Mouse (Mus musculus) thymus, adult 2 months (tissue): ENCODE data around the gene Catsper3. TPM values are rescaled to one million over a fixed set of nuclear protein-coding genes. Genes with fewer than 3 reads are reported as not detected.

Experiments
- DNase-seq: peaks from one replicate; pipeline ENCODE4 v3.0.0; 2021
- H3K27ac ChIP-seq: fragments of 200-500 bp; 2 replicates; pipeline ENCODE4 v1.5.1; 2012; ENCODE audit warnings: low read length, control low read depth; ENCODE audit not compliant: control insufficient read depth, insufficient read depth
- H3K27me3 ChIP-seq: fragments of 200-500 bp; 2 replicates; pipeline ENCODE4 v1.6.1; 2012; ENCODE audit warnings: mild to moderate bottlenecking, low read length, moderate library complexity, mixed read lengths; ENCODE audit not compliant: control insufficient read depth, insufficient read depth
- H3K36me3 ChIP-seq: fragments of 200-500 bp; 2 replicates; pipeline ENCODE4 v1.6.1; 2012; ENCODE audit warnings: mild to moderate bottlenecking, low read length, moderate library complexity; ENCODE audit not compliant: control insufficient read depth, insufficient read depth
- H3K4me1 ChIP-seq: fragments of 200-500 bp; replicated peaks from 2 replicates; pipeline ENCODE4 v1.6.1; 2012; ENCODE audit warnings: low read length; ENCODE audit not compliant: control insufficient read depth, insufficient read depth
- H3K4me3 ChIP-seq: fragments of 200-500 bp; 2 replicates; pipeline ENCODE4 v1.5.1; 2012; ENCODE audit warnings: mild to moderate bottlenecking, low read length, control low read depth, moderate library complexity; ENCODE audit not compliant: control insufficient read depth, insufficient read depth
- CTCF ChIP-seq: fragments of 200-500 bp; IDR thresholded peaks from 2 replicates; pipeline ENCODE4 v1.5.1; 2012; ENCODE audit warnings: mild to moderate bottlenecking, control low read depth, low read length, moderate library complexity, borderline replicate concordance; ENCODE audit not compliant: control insufficient read depth, poor library complexity, insufficient read depth; ENCODE audit errors: extremely low read depth
- POLR2A ChIP-seq: fragments of 200-500 bp; IDR thresholded peaks from 2 replicates; pipeline ENCODE4 v1.6.1; 2012; ENCODE audit warnings: mild to moderate bottlenecking, low read length, control low read depth, moderate library complexity; ENCODE audit not compliant: control insufficient read depth, poor library complexity, insufficient read depth; ENCODE audit errors: extremely low read depth
- WGBS: fragments of 180-500 bp; shearing (Covaris S2); methylation state at CpG from one replicate; pipeline ENCODE4 v1.1.7; 2018; 5-methylcytosine and 5-hydroxymethylcytosine counted together
- polyA plus RNA-seq: library from polyadenylated mRNA; depleted of rRNA; stranded (reverse); fragments of >200 nt; gene quantifications from 2 replicates; pipeline ENCODE4 v1.2.3, GENCODE M21; 2012

The Catsper3 gene
- polyA plus RNA-seq, 1 experiment, result not detected

DNA sequence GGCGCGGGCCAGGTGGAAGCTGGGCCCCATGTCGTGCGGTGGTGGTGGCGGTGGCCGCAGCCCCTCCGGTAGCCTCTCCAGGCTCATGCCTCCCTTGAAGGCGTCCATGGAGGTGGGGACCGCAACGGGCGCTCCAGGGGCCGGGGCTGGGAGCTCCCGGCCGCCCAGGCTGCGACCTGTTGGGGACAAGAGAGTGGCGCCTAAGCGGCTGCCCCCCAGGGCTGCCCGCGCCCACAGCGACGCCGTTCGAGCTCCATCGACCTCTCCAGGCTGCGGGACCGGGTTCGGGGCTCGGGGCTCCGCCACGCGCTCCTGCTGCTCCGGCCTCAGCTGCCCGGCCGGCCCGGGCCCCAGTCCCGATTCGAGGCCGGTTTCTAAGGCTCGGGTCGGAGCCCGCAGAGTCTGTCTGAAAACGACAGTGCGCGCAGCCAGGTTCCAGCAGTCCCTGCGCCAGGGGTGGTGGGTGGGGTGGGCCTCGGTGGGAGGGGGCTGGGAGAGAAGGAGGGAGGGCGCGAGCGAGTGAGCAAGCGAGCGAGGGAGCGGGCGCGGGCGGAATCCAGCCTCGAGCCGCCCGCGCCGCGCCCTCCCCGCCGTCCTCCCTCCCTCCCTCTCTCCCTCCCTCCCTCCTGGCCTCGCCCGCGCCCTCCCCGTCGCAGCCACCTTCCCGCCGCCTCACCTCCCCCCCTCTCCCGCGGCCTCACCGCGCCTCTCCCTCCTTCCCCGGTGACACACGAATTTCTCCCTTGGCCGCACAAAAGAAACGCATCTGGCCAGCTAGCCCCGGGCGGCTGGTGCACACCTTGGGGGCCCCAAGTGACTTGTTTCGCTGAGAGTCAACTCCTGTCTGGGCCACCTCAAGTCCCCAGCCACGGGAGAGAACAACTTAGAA, 46.7 kb downstream of the Catsper3 start:
- TF ChIP-seq POLR2A, result no peak
- TF ChIP-seq CTCF, result no peak
- 3% methylated on average over 56 of the region's 82 CpGs for WGBS
- H3K27me3 ChIP-seq, result peaks cover 40% of the 10 kb centered on the region

DNA sequence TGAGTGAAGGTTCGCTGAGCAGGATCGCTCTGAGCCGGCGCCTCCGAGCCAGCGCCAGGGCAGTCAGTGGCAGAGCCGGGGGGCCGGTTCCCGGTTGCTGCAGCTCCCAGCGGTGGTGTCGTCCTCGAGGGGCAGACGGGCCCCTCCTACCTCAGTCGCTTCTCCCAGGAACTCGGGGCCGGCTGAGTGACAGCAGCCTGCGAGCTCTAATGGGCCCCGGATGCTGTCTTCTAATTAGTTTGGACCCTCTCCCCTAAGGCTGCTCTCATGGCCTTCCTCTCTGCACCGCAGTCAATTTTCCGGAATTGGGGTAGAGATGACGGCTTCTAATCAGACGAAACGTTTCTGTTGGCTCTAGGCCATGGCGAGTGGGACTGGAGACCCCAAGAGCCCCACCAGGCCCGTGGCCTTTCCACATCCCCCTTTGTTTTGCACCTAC, 47.4 kb downstream of the Catsper3 start:
- no peak for TF ChIP-seq CTCF
- TF ChIP-seq POLR2A, result no peak
- Histone ChIP-seq H3K4me3 (no peak overlapping the region), H3K4me1 (no peaks in the 10 kb centered on the region), H3K27ac (no peak overlapping the region), H3K36me3 (no peaks in the 10 kb centered on the region), H3K27me3 (peaks cover 43% of the 10 kb centered on the region)
- 15% methylated on average over 25 of the region's 25 CpGs for WGBS
- DNase-seq, result no peak

More for the DNA sequence above, 46.7 kb downstream of the Catsper3 start:
- Histone ChIP-seq H3K4me3 (no peak overlapping the region), H3K4me1 (no peaks in the 10 kb centered on the region), H3K36me3 (no peaks in the 10 kb centered on the region), H3K27ac (no peak overlapping the region)
- no peak for DNase-seq

DNA sequence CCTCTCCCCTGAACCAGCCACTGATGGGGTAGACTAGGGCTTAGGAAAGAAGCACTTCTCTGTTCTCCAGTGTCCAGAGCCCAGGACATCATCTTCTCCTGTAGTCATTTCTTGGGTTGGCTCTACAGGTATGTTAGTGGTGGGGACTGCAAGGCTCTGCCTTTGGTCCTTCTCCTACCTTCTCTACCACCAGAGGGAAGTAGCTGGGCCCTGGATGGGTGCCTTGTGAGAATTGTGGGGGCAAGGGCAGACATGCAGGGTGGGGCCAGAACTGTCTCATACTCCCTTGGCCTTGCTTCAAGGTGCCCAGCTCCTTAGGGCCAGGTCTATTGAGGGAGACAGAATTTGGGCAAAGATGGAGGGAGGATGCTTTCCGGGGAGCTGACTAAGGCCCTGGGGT, 48.2 kb downstream of the Catsper3 start:
- H3K4me1 ChIP-seq, result no peaks in the 10 kb centered on the region
- H3K27ac ChIP-seq, result no peak overlapping the region
- 41% methylated on average over 1 of the region's 1 CpGs for WGBS
- no peak for DNase-seq
- no peak overlapping the region for H3K4me3 ChIP-seq
- TF ChIP-seq CTCF, result no peak
- TF ChIP-seq POLR2A, result no peak
- no peaks in the 10 kb centered on the region for H3K36me3 ChIP-seq
- H3K27me3 ChIP-seq, result peaks cover 48% of the 10 kb centered on the region

DNA sequence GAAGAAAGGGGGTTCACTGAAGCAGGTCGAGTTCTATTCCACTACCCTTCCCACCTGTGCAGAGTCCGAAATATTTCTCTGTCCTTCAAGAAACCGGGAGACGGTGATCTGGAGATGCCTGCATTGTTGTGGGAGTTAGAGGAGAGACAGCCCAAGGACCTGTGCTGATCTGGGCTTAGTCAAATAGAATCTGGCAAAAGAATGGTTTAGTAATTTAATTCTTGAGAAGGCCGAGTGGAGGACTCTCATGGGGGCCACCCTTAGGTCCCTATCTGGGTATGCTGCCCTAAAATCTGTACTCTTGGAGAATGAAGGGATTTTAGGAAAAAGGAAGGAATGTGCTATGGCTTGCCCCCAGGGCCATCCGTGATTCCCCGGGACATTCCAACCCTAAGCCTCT, 49.6 kb downstream of the Catsper3 start:
- no peak overlapping the region for H3K27ac ChIP-seq
- no peak overlapping the region for H3K4me3 ChIP-seq
- H3K4me1 ChIP-seq, result no peaks in the 10 kb centered on the region
- TF ChIP-seq CTCF (no peak), POLR2A (no peak)
- 16% methylated on average over 7 of the region's 7 CpGs for WGBS
- H3K36me3 ChIP-seq, result no peaks in the 10 kb centered on the region
- no peak for DNase-seq
- H3K27me3 ChIP-seq, result peaks cover 43% of the 10 kb centered on the region

DNA sequence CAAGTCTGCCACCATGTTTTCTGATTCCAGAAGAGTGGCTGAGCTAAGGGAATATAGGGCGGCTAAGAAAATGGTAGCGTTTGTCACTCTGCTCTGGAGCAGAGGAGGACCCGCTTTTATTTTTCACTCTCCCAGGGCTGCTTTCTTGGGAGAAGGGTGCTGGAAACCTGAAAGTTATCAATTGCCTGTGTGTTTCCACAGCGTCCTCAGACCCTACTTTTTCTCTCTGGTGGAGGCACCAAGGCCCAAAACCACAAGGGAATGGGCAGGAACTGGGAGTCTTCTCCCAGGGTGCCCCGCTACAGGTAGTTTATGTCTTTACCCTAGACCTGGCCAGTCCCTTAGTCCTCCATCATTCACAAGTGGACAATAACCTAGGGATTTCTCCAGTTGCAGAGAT, 50.3 kb downstream of the Catsper3 start:
- Histone ChIP-seq H3K4me1 (no peaks in the 10 kb centered on the region), H3K36me3 (no peaks in the 10 kb centered on the region), H3K27me3 (peaks cover 40% of the 10 kb centered on the region), H3K4me3 (no peak overlapping the region), H3K27ac (no peak overlapping the region)
- TF ChIP-seq CTCF (no peak), POLR2A (no peak)
- DNase-seq, result no peak
- WGBS, result 31% methylated on average over 5 of the region's 5 CpGs

DNA sequence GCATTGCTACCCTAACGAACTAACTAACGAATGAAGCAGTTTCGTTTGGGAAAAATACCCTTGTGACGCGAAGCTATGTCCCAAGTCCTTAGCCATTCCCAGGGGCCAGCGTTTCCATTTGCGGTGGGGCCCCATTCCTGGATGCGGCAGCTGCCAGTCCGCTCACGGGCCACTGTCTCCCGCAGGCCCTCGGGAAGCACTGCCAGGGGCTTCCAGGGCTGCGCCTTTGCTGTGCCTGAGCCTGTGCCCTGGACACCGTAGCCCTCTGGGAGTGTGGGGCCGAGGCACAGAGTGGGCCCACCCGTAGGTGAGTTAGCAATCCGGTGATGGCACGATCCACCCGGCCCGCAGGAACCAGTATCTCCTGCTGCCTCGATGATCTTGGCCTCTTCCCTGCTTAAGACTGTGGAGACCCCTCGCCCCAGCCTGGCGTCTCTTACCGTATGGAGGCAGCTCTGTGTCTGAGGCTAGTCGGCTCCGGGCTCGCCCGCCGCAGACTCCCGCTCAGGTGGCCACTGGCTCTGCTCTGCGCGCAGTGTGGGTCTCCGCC, 51.3 kb downstream of the Catsper3 start:
- H3K27ac ChIP-seq, result no peak overlapping the region
- H3K27me3 ChIP-seq, result peaks cover 40% of the 10 kb centered on the region
- H3K4me1 ChIP-seq, result no peaks in the 10 kb centered on the region
- 12% methylated on average over 33 of the region's 33 CpGs for WGBS
- H3K4me3 ChIP-seq, result no peak overlapping the region
- TF ChIP-seq CTCF, result no peak
- TF ChIP-seq POLR2A, result no peak
- DNase-seq, result no peak
- H3K36me3 ChIP-seq, result no peaks in the 10 kb centered on the region
